Mouse (Mus musculus): Measurements from ENCODE around the gene Arf3.
"Not testable (repeated sequence)": the region's sequence is repeated elsewhere in the genome, so short reads cannot be mapped to it uniquely, and the experiment has no call there.

Arf3 gene

DNA sequence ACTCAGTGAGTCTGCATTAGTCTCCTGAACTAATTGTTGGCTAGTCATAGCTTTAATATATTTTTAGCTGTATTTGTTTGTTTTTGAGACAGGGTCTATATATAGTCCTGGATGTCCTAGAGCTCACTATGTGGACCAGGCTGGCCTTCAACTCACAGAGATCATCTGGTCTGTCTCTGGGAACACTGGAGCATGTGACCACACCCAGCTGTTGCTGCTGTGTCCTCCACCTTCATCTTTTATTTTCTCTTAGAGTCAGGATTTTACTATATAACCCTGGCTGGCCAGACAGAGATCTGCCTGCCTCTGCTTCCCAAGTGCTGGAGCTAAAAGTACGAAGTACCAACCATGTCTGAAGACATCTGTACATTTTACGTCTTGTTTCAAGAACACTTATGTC, 13.9 kb downstream of the Arf3 start:
- no peak for DNase-seq

GRCm38 (mm10) chr15:98747296-98747695, 15.7 kb downstream of the Arf3 start:
- DNase-seq: no peak

DNA sequence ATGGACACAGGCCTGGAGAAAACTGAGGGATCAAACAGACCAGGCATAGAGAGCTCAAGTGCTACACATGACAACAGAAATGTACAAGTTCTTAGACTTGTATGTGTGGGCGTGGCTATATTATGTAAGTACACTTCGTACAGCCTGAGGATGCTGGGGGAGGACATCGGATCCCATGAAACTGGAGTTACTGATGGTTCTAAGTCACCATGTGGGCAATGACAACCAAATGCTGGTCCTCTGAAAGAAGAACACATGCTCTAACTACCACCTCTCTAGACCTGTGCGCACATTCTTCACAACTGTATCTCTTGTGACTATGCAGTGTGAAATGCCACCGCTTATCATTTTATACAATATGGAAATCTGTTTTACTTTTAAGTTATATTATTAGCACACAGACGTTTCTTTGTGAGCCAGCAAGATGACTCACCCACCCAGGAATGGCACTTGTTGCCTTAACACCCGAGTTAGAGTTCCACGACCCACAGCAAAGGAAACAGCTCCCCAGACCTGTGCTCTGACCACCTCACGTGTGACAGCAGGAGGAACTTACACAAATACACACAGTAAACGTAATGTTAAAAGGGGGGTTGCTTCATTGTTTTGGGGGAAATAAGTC, 16.6 kb downstream of the Arf3 start:
- DNase-seq: no peak

DNA sequence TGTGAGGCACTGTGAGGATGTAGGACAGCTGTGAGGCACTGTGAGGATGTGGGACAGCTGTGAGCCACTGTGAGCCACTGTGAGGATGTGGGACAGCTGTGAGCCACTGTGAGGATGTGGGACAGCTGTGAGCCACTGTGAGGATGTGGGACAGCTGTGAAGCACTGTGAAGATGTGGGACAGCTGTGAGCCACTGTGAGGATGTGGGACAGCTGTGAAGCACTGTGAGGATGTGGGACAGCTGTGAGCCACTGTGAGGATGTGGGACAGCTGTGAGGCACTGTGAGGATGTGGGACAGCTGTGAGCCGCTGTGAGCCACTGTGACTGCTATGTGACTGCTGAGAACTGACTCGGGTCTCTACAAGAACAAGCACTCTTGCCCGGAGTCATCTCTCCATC, 19.2 kb downstream of the Arf3 start:
- DNase-seq: not testable (repeated sequence)

DNA sequence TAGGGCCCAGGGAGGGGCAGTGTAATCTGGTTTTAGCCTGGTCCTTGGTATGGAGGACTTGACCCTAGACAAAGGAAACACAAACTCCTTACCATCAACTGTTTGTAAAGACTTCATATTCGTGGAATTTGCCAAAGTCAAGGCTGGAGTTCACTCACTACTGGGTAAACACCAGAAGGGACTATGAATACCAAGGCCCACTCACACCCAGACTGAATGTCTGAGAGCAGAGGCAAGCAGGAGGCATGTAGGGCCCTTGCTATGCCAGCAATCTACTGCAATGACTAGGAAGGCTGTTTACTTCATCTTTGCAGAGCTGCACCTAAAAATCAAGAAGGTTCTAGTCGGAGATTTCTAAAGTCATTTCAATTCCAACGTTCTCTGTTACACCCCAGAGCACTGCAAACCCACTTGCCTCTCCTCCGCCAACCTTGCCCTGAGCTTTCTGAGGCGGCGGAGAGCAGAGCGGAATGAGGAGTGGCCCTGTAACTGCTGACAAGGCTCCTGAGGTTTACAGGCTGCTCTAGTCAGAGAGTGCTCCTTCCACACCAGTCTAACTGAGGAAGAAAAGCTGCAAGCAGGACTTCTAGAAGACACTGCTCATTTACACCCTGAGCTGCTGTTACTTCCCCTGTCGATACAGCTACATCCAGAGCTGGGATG, 20.1 kb downstream of the Arf3 start:
- DNase-seq: no peak

- DNase-seq: no peak
These were observed 22.8 kb downstream of the Arf3 start for GRCm38 (mm10) chr15:98740219-98740618.

DNA sequence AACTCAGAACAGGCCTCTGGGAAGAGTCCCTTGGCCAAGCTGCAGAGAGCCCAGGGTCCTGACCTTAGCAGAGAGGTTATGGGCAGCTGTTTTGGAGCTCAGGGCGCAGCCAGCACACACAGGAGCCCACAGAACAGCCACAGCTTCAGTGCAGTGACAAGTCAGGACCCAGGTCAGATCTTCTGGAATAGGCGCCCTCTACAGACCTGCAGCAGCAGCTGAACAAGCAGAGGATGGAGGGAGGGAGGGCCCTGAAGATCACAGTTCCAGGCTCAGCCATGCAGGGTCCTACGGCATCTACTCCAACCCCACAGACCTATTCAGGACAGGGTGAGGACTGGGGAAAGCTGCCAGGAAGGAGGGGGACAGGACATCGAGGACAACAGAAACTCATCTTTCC, 24.2 kb downstream of the Arf3 start:
- no peak for DNase-seq

DNA sequence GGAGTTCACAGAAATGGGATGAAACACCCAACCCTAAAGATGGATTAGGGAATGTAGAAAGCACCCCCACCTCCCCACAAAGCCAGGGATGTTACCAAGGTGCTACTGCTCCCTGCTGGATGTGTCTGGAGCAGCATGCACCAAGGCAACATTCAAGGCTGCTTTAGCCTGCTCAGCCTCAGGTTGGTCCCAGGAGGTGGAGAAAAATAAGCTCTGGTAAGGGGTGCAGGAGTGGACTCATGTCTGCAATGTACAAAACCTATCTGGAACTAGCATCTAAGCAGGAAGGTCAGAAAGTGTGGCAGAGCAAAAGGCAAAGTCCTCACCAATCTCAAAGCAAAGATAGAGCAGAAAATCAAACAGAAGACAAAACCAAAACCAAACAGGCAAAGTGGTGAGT, 25.1 kb downstream of the Arf3 start:
- DNase-seq: no peak

DNA sequence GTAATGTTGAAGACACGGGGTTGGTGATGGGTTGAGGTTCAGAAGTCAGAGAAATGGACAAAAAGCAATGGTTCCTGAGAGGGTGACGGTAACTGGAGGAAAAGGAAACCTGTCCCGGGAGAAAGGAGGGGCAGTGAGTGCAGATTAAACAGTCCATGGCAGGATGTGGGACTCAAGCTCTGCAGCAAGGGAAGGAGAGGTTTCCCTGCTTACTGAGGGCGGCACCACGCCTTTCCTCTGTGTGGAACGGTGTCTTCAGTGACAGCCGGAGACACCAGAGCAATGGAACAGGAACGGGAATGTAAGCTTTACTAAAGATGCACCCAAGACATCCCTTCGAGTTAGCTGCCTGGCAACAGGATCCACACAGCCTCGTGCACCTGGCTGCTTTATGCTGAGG, 26.5 kb downstream of the Arf3 start:
- no peak for DNase-seq

- DNase-seq: no peak
These were observed 28.9 kb downstream of the Arf3 start for GRCm38 (mm10) chr15:98733976-98734566.

DNA sequence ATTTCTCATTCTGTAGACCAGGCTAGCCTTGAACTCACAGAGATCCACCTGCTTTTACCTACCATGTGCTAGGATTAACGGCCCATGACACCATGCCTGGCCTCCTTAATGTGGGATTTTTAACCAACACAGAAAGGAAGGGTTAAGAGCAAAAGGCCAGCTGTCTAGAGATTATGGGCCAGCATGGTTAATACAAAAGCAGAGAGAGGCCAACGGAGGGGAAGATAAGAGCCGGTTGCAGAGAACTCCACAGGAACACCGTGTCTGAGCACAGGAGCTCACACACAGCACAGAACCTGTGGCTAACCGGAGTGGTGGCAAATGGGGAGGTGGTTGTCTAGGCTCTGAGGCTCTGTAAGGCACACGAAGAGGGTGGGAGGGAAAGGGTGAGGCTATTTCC, 29.6 kb downstream of the Arf3 start:
- no peak for DNase-seq

DNA sequence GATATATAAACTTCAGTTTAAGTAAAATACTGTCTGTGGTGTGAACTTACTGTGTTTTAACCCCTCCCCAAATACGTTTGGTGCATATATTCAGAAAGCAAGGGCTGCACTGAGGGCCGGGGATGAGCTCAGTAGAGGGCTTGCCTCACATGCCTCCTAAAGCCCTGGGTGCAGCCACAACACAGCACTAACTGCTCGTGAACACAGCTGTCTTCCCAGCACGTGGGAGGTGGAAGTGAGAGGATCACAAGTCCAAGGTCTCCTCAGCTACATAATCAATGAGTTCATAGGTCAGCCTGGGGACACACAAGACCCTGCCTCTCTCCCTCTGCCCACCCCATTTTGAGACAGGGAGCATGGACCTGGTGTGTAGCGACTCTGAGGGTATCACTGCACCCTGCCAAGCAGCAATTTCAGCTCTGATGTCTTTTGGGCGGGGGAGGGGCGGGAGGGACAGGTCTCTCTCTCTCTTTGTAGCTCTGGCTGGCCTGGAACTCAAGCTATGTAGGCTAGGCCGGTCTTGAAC, 30.9 kb downstream of the Arf3 start:
- no peak for DNase-seq

GRCm38 (mm10) chr15:98730790-98731189, 32.2 kb downstream of the Arf3 start:
- no peak for DNase-seq

GRCm38 (mm10) chr15:98729791-98730545, 33.0 kb downstream of the Arf3 start:
- no peak for DNase-seq

DNA sequence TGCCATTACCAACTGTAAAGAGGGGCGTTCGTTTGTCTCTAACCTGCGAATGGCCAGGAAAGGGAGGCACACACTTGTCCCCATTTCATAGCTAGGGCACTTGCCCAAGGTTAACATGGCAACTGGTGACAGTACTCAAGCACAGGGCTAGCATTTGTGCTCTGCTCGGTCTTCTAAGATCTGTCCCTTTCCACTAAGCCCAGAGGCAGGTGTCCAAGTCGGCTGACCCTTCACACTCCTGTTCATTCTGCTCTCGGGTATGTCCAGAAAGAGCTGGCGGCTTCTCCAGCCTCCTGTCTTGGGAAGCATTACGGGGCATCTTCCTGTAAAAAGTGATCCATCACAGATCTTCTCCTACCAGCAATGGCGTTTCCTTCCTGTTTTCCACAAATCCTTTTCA, 34.6 kb downstream of the Arf3 start:
- no peak for DNase-seq

DNA sequence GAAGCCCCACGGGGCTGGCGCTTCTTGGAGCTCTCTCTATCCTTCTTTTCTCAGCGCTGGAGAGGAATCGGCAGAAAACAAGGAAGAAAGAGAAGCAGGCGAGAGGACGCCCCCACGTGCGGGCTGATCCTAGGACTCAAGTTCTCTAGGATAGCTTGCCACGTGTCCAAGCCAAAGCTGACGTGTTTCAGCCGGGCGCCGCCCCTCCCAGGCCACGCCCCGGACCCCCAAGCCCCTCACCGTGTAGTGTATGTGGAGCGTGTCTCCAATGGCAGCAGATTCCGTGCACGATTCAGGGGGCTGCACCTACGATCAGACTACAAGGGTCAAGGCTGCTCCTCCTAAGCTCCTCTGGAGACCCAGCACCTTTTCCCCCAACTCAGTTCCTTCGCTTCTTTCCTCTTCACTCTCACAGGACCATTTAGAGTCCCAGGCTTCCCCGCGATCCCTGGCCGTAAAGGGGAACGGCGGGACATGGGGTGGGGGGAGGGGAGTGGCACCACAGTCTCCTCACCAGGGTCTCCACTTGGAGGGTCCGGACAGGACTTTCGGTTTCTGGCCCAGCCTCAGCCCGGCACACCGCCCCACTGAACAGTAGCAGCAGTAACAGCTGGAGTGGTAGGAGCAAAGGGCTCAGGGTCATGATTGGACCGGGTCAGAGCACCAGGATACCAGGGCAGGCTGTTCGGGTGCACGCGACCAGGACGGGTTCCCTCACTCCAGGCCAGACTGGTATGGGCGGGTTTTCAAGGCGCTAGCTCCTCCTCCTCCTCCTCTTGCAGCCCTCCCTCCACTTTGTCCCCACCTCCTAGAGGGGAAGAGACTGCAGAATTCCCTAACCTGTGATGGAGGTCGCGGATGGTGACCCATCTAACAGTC, 35.3 kb downstream of the Arf3 start, which contains the start of gene Fkbp11:
Fkbp11 (minus strand) TSS at position 756 of the 879 bp plus-strand sequence.
- DNase-seq: peak; percentile 18

GRCm38 (mm10) chr15:98726746-98727145, 36.3 kb downstream of the Arf3 start:
- DNase-seq: no peak

GRCm38 (mm10) chr15:98726079-98726478, 36.9 kb downstream of the Arf3 start:
- no peak for DNase-seq

DNA sequence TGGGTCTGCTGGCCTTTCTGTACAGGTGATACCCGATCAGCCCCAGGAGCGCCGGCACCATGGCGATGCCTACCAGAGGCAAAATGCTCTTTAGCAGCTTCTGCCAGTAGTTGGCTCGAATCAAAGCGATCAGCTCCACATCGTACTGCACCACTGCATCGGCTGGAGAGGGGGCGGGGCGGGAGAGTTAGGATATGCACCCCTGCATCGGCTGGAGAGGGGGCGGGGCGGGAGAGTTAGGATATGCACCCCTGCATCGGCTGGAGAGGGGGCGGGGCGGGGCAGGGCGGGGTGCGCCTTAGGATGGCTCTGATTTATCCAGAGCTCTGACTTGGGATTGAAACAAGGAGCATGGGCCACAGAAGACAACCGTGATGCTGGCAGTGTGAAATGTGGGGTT, 38.6 kb downstream of the Arf3 start:
- no peak for DNase-seq

- no peak for DNase-seq
These were observed 40.2 kb downstream of the Arf3 start for GRCm38 (mm10) chr15:98722854-98723253.

DNA sequence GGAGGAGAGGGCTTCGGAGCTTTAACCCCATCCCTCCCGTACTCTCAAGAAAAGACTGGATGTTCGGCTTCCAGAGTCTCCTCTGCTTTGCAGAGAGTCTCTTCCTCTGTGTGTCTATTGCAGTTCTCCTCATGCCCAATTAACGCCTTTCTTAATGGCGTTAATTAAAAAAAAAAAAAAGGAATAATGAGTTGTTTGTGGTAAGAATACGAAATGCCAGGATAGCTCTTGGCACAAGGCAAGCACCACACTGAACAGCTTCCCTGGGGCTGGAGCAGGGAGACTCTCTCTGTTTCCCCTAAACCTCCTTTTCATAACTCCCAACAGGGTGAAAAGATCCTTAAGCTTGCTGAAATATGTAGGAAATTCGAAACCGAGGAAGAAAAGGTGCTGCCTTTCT, 40.8 kb downstream of the Arf3 start:
- no peak for DNase-seq

DNA sequence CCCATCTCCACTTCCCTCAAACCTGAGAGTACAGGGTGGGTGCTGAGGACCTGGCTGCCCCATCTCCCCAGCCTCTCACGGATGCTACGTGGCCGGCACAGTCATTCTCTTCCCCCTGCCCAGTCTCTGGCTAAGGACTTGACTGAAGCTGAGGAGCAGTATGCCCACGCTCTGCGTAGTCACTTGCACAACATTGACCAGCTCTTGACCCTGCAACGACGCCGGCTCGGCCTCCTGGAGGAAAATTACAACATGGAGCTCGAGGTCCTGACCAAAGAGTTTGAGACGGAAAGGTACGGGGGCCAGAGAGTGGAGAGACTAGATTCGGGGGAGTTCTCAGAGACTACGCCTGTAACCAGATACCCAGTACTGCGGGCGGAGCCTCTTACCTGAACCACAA, 45.7 kb downstream of the Arf3 start:
- DNase-seq: no peak
